Mouse (Mus musculus): Measurements from ENCODE around the gene Plekhg5. TPM values are rescaled to one million over a fixed set of nuclear protein-coding genes. Genes with fewer than 3 reads are reported as not detected.
A peak's percentile ranks its signal among the peaks of the same experiment; 100 is the strongest.

Plekhg5 gene
- total RNA-seq, 2 experiments from 2014 or later: 27.0 to 28.9 TPM

DNA sequence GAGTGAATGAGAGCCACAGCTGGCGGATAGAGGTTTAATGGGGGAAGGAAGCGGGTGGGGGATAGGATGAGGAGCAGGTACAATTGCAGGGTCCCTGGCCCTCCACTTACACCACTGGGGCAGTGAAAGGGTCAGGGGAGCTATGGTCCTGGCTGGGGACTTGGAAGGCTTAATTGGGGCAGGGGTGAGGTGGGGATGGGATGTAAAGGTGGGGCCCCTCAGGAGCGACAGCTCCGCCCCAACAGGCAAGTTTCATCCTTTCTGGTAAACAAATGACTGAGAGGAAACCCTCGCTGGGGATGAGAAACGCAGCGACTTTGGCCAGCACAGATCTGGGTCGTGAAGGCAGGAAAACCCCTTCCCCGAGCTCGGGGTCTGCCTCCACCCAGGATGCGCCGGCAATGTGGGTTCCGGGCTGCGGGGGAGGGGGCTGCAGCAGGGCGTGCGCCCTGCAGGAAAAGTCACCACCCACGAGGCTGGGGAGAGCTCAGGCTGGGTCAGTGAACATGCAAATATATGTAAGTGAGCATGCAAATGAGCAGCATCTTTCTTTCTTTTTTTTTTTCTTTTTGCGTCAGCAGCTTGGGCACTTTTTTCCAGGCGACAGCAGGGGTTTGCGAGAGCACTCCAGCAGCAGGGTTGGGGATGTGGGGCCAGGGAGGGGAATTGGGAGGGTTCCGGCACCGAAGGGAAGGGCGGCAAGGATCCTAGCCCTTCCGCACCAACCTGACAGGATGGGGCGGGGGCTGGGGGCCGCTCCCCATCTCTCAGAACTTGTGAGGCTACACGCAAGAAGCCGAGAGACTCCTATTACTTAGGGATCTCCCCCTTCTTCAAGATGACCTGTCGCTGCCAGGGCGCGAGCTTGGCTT lies 48.2 kb downstream of the Plekhg5 start:
- no peak for DNase-seq
- intact Hi-C loops (cut with DNase I): no loop called here

DNA sequence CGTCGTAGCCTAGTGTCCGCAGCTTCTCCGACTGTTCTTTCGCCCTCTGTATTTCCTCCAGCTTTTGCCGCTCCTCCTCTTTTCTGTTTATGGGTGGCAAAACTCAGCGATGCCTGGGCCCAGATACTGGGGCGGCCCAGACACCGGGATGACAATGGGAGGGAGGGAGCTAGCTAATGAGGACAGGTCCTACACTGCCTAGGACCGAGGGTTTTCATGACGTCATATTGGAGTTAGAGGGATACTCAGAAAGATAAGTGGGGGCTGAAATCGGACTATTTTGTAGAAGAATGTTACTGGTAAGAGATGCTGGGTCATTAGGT lies 48.8 kb downstream of the Plekhg5 start:
- intact Hi-C loops (cut with DNase I): no loop called here
- no peak for DNase-seq

DNA sequence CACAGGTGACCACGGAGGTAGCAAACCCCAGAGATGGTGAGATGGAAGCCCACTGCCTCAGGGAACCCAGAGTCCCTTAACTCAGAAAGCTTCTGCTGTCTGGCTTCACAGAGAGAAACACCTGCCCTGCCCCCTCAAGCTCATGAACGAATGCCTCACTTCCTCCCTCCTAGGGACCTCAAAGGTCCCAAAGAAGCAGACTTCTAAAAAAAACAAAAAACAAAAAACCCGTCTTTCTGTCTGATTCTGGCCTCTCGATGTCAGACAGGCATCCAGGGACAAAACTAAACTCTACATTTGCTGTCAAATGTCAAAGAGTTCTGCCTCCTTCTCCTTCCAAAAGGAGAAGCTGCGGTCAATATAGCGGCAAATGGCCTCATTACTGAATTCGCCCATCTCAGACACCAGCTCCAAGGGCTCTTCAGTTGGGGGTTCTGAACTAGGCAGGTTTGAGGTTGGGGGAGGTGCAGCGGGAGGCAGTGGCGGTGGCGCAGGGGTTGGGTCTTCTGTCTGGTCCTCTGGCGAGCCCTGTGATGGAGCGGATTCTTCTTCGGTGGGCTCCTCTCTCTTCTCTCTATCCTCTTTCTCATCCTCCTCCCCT lies 52.2 kb downstream of the Plekhg5 start:
- intact Hi-C loops (cut with DNase I): no loop called here
- no peak for DNase-seq

DNA sequence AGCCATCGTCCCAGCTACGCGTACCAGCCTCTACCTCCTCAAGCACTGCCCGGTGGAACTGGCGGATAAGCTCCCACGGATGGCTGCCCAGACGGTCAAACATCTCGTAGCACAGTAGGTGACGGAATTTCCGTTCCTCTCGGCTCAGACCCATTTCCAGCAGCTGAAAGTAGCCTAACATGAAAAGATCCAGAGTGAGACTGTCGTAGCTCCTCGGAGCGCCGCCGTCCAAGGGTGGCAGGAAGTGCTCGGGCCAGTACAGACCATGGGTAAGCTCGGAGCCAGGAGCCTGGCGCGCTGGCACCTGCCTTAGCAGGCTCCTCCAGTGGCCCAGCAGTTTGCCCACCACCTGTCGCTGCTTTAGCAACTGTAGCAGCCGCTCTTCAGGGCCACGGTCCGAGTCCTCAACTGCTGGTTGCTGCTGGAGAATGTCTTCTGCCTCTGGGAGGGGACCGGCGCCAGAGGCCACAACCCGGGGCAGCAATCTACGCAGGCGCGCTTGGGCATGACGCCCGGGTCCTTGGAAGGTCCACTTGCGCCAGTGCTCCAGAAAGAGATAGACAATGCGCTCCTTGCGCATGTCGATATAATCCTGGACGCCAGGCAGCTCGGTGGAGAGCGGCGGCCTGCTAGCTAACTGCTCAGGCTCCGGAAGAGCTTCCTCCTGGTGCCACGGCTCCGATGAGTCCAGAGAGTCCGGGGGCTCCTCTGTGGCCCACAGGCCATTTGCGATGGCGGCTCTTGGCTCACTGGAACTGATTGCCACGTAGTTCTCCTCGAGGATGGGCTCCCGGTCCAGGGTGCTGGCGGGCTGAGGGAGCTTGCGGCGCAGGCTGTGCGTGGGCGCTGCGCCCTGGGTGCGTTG lies 53.1 kb downstream of the Plekhg5 start:
- intact Hi-C loops (cut with DNase I): no loop called here
- peak; percentile 77 for DNase-seq

DNA sequence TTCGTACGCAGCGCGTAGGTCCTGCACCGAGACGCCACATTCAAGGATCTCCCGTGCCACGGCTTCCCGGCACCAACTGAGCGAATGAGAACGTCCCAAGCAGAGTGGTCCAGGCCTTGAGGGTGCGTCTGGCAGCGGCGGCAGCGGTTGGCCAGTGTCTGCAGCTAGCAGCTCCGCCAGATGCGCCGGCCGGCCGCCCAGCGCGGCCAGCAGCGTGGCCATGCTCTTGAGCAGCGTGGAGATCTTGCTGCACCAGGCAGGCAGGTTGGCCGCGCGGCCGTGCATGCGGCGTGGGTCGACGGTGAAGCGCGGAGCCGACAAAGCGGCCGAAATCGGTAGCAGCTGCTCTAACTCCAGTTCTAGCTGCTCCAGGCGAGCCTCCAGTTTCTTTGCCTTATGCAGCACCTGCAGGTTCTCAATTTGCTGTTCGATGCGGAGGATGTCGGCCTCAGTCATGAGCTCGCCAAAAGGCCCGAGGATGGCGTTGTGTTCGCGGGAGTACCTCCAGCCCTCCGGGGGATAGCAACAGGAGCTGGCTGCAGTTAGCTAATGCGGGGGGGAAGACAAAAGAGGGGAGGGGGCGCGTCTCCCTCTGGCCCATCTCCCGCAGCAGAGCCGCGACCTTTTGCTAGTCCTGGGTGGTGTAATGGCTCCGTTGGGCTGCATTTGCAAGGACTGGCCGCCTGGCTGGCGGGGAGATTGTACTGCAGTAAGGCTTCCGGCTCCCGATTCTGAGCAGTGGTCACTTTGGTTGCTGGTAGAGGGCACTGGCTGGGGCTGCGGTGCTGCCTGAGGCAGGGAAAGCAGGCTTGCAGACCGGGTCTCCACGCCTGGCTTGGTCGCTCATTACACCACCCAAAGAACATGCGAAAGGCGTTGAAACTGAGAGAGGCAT lies 54.0 kb downstream of the Plekhg5 start:
- intact Hi-C loops (cut with DNase I): no loop called here
- peak; percentile 33 to 47 for DNase-seq

DNA sequence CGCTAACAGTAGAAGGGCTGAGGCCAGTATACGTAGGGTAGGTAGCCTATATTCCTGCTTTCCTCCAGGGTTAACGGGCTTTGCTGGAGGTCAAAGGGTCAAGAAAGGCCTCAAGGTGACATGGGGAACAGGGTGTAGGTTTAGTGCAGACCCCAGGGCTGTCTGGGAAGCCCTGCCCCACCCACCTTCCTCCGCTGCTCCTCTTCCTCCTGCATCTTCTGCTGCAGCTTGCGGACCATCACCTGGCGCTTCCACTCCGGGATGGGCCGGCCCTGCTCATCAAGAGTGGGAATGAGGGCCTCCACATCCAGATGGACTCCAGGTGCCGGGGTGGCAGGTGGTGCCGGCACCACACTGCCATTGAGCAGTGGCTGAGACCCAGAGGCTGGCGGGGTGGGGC lies 55.6 kb downstream of the Plekhg5 start:
- DNase-seq: no peak
- intact Hi-C loops (cut with DNase I): no loop called here

DNA sequence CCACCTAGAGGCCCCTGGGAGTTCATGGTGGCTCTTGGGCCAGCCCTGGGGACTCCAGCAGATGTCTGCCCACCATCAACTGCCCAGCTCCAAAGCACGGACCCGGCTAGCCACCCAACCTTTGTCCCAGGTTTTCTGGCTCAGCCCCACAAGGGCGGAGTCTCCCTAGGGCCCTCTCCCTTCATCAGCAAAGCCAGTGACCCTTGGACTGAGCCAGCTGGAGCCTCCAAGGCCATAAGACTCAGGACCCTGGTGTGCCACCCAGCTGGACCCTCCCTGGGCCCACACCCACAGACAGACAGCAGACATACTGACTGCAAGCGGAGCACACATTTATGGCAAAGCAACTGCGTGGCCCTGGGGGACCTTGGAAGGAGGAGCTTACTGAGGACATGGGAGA lies 56.5 kb downstream of the Plekhg5 start:
- intact Hi-C loops (cut with DNase I): no loop called here
- no peak for DNase-seq

DNA sequence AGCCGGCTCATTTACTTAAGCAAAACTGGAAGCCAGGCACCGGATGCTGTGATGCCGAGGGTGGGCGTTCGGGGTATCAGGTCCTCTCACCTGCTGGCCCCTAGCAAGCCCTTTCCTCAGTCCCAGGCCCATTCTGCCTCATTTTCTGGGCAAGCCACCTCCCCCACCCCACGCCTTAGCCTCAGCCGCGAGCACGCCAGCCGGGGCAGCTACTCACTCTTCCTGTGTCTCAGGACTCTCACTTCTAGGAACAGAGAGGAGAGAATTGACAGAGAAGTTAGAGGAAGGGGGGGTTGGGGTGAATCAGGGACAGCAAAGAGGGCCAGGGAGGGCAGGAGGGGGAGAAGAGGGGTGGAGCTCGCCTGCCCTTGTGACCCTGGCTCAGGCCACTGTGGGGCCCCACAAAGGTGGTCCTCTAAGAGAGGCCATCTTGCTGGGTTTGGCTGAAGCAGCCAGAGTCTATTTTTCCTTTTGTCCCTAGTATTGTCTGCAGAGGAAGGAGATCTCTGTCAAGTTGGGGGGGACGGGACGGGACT lies 57.2 kb downstream of the Plekhg5 start:
- intact Hi-C loops (cut with DNase I): no loop called here

DNA sequence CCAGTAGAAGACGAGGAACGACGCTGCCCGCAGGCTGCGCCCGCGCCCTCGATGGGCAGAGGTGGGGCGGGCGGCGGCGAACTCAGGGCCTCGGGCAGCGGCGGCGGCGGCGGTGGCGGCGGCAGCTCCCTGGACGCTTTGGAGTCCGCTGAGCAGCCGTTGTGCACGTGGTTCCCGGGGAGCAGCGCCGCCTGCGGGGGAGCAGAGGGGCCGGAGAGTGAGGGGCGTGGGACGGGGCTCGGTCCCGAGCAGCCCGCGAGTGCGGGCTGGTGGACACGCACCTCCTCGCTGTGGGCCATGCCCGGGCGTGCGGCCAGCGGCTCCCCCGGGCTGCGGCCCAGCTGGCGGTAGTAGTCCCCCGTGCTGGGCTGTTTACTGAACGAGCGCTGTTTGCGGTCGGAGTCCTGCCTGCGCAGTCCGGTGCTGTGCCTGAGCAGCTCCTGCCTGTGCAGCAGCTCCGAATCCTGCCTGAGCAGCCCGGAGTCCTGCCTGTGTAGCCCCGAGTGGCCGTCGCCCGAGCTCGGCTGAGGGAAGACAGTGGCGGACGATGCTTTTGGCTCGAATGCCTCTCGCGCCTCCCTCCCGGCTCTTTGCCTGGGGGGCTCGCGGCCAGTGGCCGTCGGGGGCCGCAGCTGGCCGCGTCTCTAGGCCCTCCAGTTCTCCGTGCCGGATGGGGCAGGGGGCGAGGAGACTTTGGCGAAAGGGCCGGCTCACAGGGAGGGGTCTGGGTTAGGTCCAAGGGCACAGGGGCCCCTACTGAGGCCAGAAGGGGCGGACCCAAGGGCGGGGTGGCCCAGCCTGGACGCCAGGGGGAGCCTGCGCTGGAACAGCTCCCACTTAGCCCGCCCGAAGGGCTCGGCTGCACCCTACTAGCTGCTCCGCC lies 58.7 kb downstream of the Plekhg5 start:
- intact Hi-C loops (cut with DNase I): no loop called here
- DNase-seq: peak; percentile 74 to 76

More for the DNA sequence above, 57.2 kb downstream of the Plekhg5 start:
- no peak for DNase-seq

DNA sequence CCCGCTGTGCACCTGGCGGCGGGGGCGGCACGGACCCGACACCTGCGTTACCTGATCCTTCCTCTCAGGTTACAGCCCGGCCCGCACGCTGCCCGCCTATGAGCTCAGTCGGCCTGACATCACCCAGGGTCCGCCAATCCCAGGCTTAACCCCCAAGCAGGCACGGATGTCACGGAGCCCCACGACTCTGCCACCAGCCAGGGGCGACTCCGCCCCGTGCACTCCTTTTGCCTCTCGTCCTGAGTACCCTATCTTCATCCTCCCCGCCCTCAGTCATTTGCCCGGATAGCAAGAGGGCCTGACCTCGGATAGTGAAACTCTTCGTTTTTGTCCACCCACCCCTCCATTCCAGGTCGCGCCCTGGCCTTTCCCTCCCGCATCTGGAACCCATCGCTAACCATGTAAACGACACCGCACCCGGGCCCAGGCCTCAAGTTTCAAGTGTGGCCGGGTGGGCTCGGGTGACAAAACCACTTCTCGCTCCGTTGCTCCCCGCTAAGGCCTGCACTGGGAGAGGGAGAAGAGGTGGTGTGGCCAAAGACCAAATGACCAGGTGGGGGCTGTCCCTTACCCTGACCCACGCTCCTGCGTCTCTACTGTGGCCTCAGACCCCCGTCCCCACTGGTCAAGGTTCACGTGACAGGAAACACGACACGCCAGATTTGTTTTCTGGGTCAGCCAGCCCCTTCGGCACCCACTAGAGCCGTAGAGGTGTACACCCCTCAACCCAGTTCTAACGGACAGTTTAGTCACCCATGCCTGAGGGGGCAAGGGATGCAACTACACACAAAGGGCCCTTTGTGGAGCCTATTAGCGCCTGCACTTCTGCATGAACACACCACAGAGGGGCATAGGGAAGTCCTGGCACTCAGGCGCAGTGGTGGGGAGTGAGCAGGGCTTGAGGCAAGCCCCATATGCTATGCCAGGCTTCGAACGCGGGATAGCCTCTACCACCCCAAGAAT lies 59.8 kb downstream of the Plekhg5 start:
- intact Hi-C loops (cut with DNase I): no loop called here
- DNase-seq: no peak

DNA sequence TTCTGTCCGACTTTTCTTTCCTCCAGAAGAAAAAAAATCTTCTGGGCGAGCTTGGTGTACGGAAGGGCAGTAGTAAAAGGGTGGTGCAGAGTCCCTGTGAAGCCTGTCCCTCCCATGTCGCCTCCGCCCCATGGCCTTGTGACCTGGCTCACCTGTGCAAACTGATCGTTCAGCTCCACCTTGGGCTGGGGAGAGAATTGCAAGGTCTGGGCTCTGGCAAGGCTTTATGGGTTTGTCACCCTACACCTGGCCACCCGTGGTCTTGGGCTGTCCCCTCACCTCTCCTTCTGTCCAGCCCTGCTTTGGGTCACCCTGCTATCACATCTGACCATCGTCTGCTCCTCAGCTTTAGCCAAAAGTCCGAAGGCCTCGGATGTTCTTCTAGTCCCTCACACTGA lies 60.5 kb downstream of the Plekhg5 start:
- no peak for DNase-seq
- intact Hi-C loops (cut with DNase I): no loop called here

DNA sequence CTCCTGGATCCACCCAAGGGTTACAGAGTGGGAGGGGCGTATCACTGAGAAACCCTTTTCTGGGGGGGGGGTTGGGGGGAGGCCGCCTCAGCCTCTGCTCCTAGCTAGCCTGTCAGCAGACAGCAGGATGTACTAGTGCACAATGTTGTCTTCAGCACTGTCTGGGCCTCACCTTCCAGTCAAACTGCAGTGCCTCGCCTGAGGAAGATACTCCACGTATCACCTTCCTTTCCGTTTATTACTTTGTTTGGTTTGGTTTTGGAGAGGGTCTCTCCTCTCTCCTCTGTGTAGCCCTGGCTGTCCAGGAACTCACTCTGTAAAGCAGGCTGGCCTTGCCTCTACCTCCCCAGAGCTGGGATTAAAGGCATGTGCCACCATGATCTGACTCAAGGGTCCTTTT lies 60.9 kb downstream of the Plekhg5 start:
- intact Hi-C loops (cut with DNase I): no loop called here

DNA sequence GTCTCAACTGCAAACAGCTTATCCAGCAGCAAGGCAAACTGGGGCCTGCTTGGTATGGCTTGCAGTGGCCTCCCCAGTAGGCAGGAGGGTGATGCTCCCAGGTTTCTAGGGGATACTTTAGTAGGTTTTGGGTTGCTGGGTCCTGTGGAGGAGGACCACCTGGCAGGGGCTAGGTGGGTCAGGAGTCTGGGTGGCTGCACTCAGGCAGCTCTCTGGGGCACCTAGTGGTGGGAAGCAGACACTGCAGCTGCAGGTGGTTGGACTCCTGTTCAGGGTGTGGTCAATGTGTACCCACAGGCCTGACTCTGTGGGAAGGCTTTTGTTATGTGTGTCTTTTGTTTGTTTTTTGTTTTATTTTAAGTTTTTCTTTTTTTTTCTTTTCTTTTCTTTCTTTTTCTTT lies 62.2 kb downstream of the Plekhg5 start:
- intact Hi-C loops (cut with DNase I): no loop called here
- peak; percentile 40 to 63 for DNase-seq

More for the DNA sequence above, 60.9 kb downstream of the Plekhg5 start:
- DNase-seq: no peak

DNA sequence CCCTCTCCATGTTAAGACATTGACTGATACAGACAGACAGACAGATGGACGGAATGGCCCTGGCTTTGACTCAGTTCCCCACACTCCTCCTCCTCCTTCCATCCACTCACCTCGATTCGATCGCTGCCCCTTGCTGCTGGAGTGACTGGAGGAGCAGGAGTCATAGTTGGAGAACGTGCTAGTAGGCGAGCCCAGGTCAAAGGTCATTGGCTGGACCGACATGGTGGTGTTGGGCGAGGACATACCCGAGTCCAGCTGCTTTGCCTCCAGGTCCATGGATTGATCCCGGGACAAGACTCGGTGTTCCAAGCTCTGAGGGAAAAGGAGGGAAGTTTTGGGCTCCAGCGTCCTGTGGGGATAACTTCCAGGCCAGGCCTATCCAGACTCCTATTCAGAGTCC lies 63.1 kb downstream of the Plekhg5 start:
- intact Hi-C loops (cut with DNase I): no loop called here
- no peak for DNase-seq

DNA sequence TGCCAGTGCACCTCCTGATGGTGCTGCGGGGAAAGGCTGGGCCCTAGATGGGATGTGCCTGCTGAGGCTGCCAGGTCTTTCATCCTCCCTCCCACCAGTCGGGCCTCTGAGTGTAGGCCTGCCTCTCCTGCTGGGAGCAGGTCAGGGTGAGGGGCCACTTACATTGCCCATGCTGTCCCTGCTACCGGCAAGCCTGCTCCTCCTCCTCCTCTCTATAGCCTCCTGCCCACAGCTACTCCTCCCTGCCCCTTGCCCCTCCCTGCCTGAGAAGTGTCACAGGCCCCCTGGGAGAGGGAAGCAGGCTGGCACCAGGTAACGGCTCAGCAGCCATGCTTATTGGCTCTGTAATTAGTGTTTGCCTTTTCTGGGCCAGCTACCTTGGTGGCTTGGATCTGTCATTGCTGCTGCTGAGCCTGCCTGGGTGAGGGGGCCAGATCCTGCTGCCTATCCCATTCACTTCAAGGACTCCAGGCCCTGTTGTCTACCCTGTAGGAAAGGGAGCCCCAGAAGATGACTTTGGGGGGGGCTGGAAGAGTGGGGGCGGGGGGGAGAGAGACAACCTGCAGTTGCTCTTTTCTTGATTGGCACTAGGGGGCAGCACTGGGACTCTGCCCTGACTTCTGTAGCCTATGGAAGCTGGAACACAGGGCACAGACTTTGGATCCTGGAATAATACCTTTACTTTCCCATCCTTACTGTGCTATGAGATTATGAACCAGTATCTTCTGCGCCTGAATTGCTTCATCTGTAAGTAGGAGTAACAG lies 64.0 kb downstream of the Plekhg5 start:
- DNase-seq: peak in 1 of 2 experiments; percentile 43
- intact Hi-C loops (cut with DNase I): no loop called here

DNA sequence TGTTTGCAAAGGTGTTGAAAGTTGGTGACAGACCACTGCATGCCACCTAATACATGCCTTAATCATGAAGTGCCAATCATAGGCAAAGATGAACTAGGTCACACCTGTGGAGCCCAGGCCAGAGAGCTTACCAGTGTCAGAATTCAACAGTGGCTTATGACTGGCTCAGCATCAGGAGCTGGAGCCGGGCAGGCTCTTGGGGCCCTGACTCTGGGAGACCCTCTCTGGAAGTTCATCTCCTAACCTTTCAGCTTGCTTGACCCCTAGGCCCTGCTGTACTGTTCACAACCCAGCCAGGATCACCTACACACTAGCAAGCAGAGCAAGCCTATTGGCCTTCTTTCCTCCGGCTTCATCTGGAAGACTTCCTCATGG lies 64.6 kb downstream of the Plekhg5 start:
- intact Hi-C loops (cut with DNase I): no loop called here
- DNase-seq: no peak

All from heart, postnatal 14 days (tissue).